Mouse (Mus musculus) small intestine, adult 2 months (tissue): ENCODE data around the gene Appl2.

Source experiments
- CTCF ChIP-seq: fragments of 200-500 bp; IDR thresholded peaks from 2 replicates; pipeline ENCODE4 v1.5.1; 2012; ENCODE audit warnings: low read depth, mild to moderate bottlenecking, control low read depth, inconsistent platforms, low read length, moderate library complexity, mixed read lengths; ENCODE audit not compliant: insufficient replicate concordance, insufficient read length; ENCODE audit errors: extremely low read depth
- POLR2A ChIP-seq: fragments of 200-500 bp; IDR thresholded peaks from 2 replicates; pipeline ENCODE4 v1.6.1; 2012; ENCODE audit warnings: low read depth, mild to moderate bottlenecking, control low read depth, inconsistent platforms, low read length, moderate library complexity

DNA sequence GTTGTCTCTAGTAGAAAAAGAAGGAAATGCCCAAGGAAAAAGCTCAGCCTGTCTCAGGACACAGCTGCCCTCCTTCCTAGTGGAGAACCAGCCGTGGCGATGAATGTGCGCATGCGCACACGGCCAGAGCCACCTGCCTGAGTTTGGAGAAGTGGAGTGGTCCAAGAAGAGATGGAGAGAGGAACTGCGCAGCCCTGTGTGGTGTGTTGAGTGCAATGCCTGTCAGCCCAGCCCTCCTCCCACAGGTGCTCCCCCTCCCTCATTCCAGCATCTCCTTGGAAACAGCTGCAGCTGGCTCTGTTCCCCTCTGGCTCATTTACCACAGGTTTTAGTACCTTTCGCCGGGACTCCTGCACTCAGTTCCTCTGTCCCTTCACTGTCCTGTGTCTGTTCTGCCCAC, 13.4 kb upstream of the Appl2 start:
- TF ChIP-seq POLR2A: no peak
- no peak for TF ChIP-seq CTCF
